Mouse (Mus musculus) liver, postnatal 0 days (tissue): ENCODE data around the gene Gpr26. TPM values are rescaled to one million over a fixed set of nuclear protein-coding genes. Genes with fewer than 3 reads are reported as not detected.

Source experiments
- ATAC-seq: fragments of 200-750 bp; cut with Nextera tagmentation; 2 replicates; pipeline ENCODE4 v1.8.0; 2017; ENCODE audit warnings: mild to moderate bottlenecking, moderate library complexity
- DNase-seq: peaks from one replicate; pipeline ENCODE4 v3.0.0-alpha.2; 2016
- H3K27ac ChIP-seq: fragments of 300-500 bp; sonication (generic); 2 replicates; pipeline ENCODE4 v1.5.1; 2014; ENCODE audit warnings: antibody characterized with exemption, moderate library complexity, mild to moderate bottlenecking, low read depth
- H3K27me3 ChIP-seq: fragments of 300-500 bp; sonication (generic); 2 replicates; pipeline ENCODE4 v1.6.1; 2014; ENCODE audit warnings: low read length, control low read depth, mixed read lengths; ENCODE audit not compliant: insufficient read depth
- H3K36me3 ChIP-seq: fragments of 300-500 bp; sonication (generic); replicated peaks from 2 replicates; pipeline ENCODE4 v1.6.1; 2014; ENCODE audit warnings: mild to moderate bottlenecking, control low read depth, low read length, moderate library complexity, mixed read lengths; ENCODE audit not compliant: insufficient read depth
- H3K4me1 ChIP-seq: fragments of 300-500 bp; sonication (generic); 2 replicates; pipeline ENCODE4 v1.6.1; 2014; ENCODE audit warnings: antibody characterized with exemption, mild to moderate bottlenecking, control low read depth; ENCODE audit not compliant: insufficient read depth
- H3K4me2 ChIP-seq: fragments of 300-500 bp; sonication (generic); 2 replicates; pipeline ENCODE4 v1.6.1; 2014; ENCODE audit warnings: low read depth, mild to moderate bottlenecking, low read length, moderate library complexity, mixed read lengths
- H3K4me3 ChIP-seq: fragments of 300-500 bp; sonication (generic); 2 replicates; pipeline ENCODE4 v1.5.1; 2014; ENCODE audit warnings: low read depth, low read length
- H3K9ac ChIP-seq: fragments of 300-500 bp; sonication (generic); replicated peaks from 2 replicates; pipeline ENCODE4 v1.6.1; 2014; ENCODE audit warnings: mild to moderate bottlenecking, moderate library complexity
- H3K9me3 ChIP-seq: fragments of 300-500 bp; sonication (generic); 2 replicates; pipeline ENCODE4 v1.6.1; 2016; ENCODE audit warnings: mild to moderate bottlenecking, control low read depth, low read length, mixed read lengths
- CTCF ChIP-seq: sonication (generic); IDR thresholded peaks from 2 replicates; pipeline ENCODE4 v1.5.1; 2016; ENCODE audit warnings: antibody characterized with exemption, low read depth
- EP300 ChIP-seq: IDR thresholded peaks from 2 replicates; pipeline ENCODE4 v1.6.1; 2016; ENCODE audit warnings: antibody characterized with exemption, low read depth, mild to moderate bottlenecking
- WGBS: fragments of 180-500 bp; shearing (Covaris S2); extraction: QIAGEN DNeasy Blood & Tissue Kit; methylation state at CpG from one replicate; pipeline ENCODE4 v1.1.7; 2014; ENCODE audit not compliant: insufficient replicate concordance; 5-methylcytosine and 5-hydroxymethylcytosine counted together
- polyA plus RNA-seq: library from polyadenylated mRNA; unstranded; fragments of >200 nt; fragmentation: Nextera tagmentation; extraction: Ambion mirVana; gene quantifications from 2 replicates; pipeline ENCODE4 v1.2.1, GENCODE M21; 2015

Gene Gpr26
- not detected in 2 replicates for polyA plus RNA-seq

- Histone ChIP-seq H3K27ac (no peak within 1 kb of the TSS), H3K4me1 (no peaks in the 10 kb centered on the region), H3K9ac (no peak within 1 kb of the TSS), H3K4me2 (no peak within 1 kb of the TSS), H3K4me3 (no peak within 1 kb of the TSS), H3K36me3 (no peaks in the 10 kb centered on the region), H3K9me3 (no peaks in the 10 kb centered on the region), H3K27me3 (peaks cover 18% of the 10 kb centered on the region)
- TF ChIP-seq CTCF, result no peak
- no peak for TF ChIP-seq EP300
- 6% methylated on average over 31 of the region's 32 CpGs for WGBS
- ATAC-seq, result no peak
- no peak for DNase-seq
These were observed at the start of gene Gpr26 for GRCm38 (mm10) chr7:131966023-131966915. Gene Gpr26 (plus strand): TSS chr7:131966460.

GRCm38 (mm10) chr7:131917384-131917783 lies 48.9 kb upstream of the Gpr26 start:
- Histone ChIP-seq H3K36me3 (no peaks in the 10 kb centered on the region), H3K9me3 (no peaks in the 10 kb centered on the region), H3K27me3 (no peaks in the 10 kb centered on the region), H3K4me3 (no peak overlapping the region), H3K4me1 (no peaks in the 10 kb centered on the region), H3K9ac (no peak overlapping the region), H3K27ac (no peak overlapping the region), H3K4me2 (no peak overlapping the region)
- no peak for TF ChIP-seq CTCF
- no peak for TF ChIP-seq EP300
- ATAC-seq (no peak), DNase-seq (no peak)
- 43% methylated on average over 7 of the region's 7 CpGs for WGBS

GRCm38 (mm10) chr7:131927288-131928050 lies 38.8 kb upstream of the Gpr26 start:
- Histone ChIP-seq H3K27me3 (no peaks in the 10 kb centered on the region), H3K9me3 (no peaks in the 10 kb centered on the region), H3K9ac (no peak overlapping the region), H3K4me1 (no peaks in the 10 kb centered on the region), H3K27ac (no peak overlapping the region), H3K36me3 (no peaks in the 10 kb centered on the region), H3K4me2 (no peak overlapping the region), H3K4me3 (no peak overlapping the region)
- DNase-seq (no peak), ATAC-seq (no peak)
- WGBS, result 56% methylated on average over 9 of the region's 9 CpGs
- TF ChIP-seq CTCF (no peak), EP300 (no peak)

GRCm38 (mm10) chr7:131937611-131938010 lies 28.6 kb upstream of the Gpr26 start:
- Histone ChIP-seq H3K27me3 (no peaks in the 10 kb centered on the region), H3K4me3 (no peak overlapping the region), H3K36me3 (no peaks in the 10 kb centered on the region), H3K4me1 (no peaks in the 10 kb centered on the region), H3K4me2 (no peak overlapping the region), H3K27ac (no peak overlapping the region), H3K9me3 (no peaks in the 10 kb centered on the region), H3K9ac (no peak overlapping the region)
- WGBS, result 55% methylated on average over 3 of the region's 3 CpGs
- no peak for TF ChIP-seq EP300
- no peak for TF ChIP-seq CTCF
- no peak for DNase-seq
- no peak for ATAC-seq

- ATAC-seq, result no peak
- Histone ChIP-seq H3K4me1 (no peaks in the 10 kb centered on the region), H3K27me3 (no peaks in the 10 kb centered on the region), H3K27ac (no peak overlapping the region), H3K9me3 (no peaks in the 10 kb centered on the region), H3K4me3 (no peak overlapping the region), H3K36me3 (no peaks in the 10 kb centered on the region), H3K9ac (no peak overlapping the region), H3K4me2 (no peak overlapping the region)
- no peak for DNase-seq
- 68% methylated on average over 5 of the region's 5 CpGs for WGBS
- TF ChIP-seq CTCF (no peak), EP300 (no peak)
These were observed 15.1 kb upstream of the Gpr26 start for GRCm38 (mm10) chr7:131951131-131951530.

GRCm38 (mm10) chr7:131953402-131953801 lies 12.9 kb upstream of the Gpr26 start:
- WGBS, result 74% methylated on average over 3 of the region's 3 CpGs
- Histone ChIP-seq H3K36me3 (no peaks in the 10 kb centered on the region), H3K4me1 (no peaks in the 10 kb centered on the region), H3K27ac (no peak overlapping the region), H3K9me3 (no peaks in the 10 kb centered on the region), H3K4me2 (no peak overlapping the region), H3K4me3 (no peak overlapping the region), H3K9ac (no peak overlapping the region), H3K27me3 (no peaks in the 10 kb centered on the region)
- no peak for ATAC-seq
- DNase-seq, result no peak
- no peak for TF ChIP-seq CTCF
- TF ChIP-seq EP300, result no peak
